Mouse (Mus musculus) neural tube, embryonic 11.5 days (tissue): ENCODE data around the gene Sult5a1. TPM values are rescaled to one million over a fixed set of nuclear protein-coding genes. Genes with fewer than 3 reads are reported as not detected.
"Not testable (repeated sequence)": the region's sequence is repeated elsewhere in the genome, so short reads cannot be mapped to it uniquely, and the experiment has no call there.

Source experiments
- ATAC-seq: fragments of 200-750 bp; cut with Nextera tagmentation; 2 replicates; pipeline ENCODE4 v1.8.0; 2017; ENCODE audit warnings: moderate number of reproducible peaks, mild to moderate bottlenecking, moderate TSS enrichment, moderate library complexity; ENCODE audit not compliant: insufficient read depth, low FRiP score, low TSS enrichment
- DNase-seq: peaks from one replicate; pipeline ENCODE4 v3.0.0-alpha.2; 2015; ENCODE audit warnings: low spot score
- H3K27ac ChIP-seq: fragments of 300-500 bp; sonication (generic); 2 replicates; pipeline ENCODE4 v1.5.1; 2014; ENCODE audit warnings: low read depth, mild to moderate bottlenecking, low read length
- H3K27me3 ChIP-seq: fragments of 300-500 bp; sonication (generic); 2 replicates; pipeline ENCODE4 v1.6.1; 2014; ENCODE audit warnings: mild to moderate bottlenecking, low read length, mixed read lengths; ENCODE audit not compliant: control insufficient read depth, insufficient read depth
- H3K36me3 ChIP-seq: fragments of 300-500 bp; sonication (generic); 2 replicates; pipeline ENCODE4 v1.6.1; 2014; ENCODE audit warnings: mild to moderate bottlenecking, low read length, moderate library complexity, mixed read lengths; ENCODE audit not compliant: control insufficient read depth, insufficient read depth
- H3K4me1 ChIP-seq: fragments of 300-500 bp; sonication (generic); 2 replicates; pipeline ENCODE4 v1.6.1; 2014; ENCODE audit warnings: low read length, mixed read lengths; ENCODE audit not compliant: control insufficient read depth, insufficient read depth
- H3K4me2 ChIP-seq: fragments of 300-500 bp; sonication (generic); 2 replicates; pipeline ENCODE4 v1.6.1; 2014; ENCODE audit warnings: low read depth, mild to moderate bottlenecking, moderate library complexity
- H3K4me3 ChIP-seq: fragments of 300-500 bp; sonication (generic); 2 replicates; pipeline ENCODE4 v1.5.1; 2014; ENCODE audit warnings: low read depth, low read length
- H3K9ac ChIP-seq: fragments of 300-500 bp; sonication (generic); 2 replicates; pipeline ENCODE4 v1.6.1; 2014; ENCODE audit warnings: mild to moderate bottlenecking, low read length
- H3K9me3 ChIP-seq: fragments of 300-500 bp; sonication (generic); 2 replicates; pipeline ENCODE4 v1.6.1; 2016; ENCODE audit warnings: low read length; ENCODE audit not compliant: control insufficient read depth
- WGBS: fragments of 180-500 bp; shearing (Covaris S2); extraction: QIAGEN DNeasy Blood & Tissue Kit; methylation state at CpG from one replicate; pipeline ENCODE4 v1.1.7; 2014; 5-methylcytosine and 5-hydroxymethylcytosine counted together
- polyA plus RNA-seq: library from polyadenylated mRNA; unstranded; fragments of >200 nt; fragmentation: Nextera tagmentation; extraction: Ambion mirVana; gene quantifications from 2 replicates; pipeline ENCODE4 v1.2.1, GENCODE M21; 2014

The Sult5a1 gene
- 2.3 and 5.6 TPM in 2 replicates for polyA plus RNA-seq

DNA sequence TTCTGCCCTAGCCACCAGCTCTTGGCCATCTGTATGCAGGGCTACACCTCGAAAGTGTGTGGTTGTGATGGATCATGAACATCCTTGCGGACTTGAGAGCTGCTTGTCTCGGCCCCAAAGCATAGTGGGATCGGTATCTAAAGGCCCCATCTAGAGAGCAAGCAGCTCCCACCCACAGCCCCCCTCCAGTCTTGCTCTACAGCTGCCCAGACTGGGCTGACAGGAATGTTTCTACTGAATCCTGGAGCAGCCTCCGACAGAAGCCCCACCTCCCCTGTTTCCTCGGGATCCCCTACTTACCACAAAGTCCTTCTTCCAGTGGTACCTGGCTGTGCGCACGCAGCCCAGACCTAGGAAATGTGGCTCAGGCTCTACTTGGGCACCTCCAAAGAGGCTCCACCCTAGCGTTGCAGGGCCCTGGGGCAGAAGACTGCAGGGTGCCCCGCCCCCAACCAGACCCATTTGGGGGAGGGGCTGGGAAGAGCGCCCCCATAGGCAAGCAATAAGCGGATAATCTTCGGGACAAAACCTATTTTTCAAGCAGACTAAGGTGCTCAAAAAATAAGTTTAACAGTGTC lies at the start of gene Sult5a1:
Sult5a1 (minus strand) TSS at position 428 of the 578 bp plus-strand sequence.
- Histone ChIP-seq H3K9ac (no peak within 1 kb of the TSS), H3K9me3 (no peaks in the 10 kb centered on the region), H3K27me3 (no peaks in the 10 kb centered on the region), H3K36me3 (no peaks in the 10 kb centered on the region), H3K4me3 (no peak within 1 kb of the TSS), H3K27ac (no peak within 1 kb of the TSS), H3K4me1 (no peaks in the 10 kb centered on the region), H3K4me2 (no peak within 1 kb of the TSS)
- ATAC-seq (no peak), DNase-seq (no peak)
- WGBS: 40% methylated on average over 13 of the region's 13 CpGs

DNA sequence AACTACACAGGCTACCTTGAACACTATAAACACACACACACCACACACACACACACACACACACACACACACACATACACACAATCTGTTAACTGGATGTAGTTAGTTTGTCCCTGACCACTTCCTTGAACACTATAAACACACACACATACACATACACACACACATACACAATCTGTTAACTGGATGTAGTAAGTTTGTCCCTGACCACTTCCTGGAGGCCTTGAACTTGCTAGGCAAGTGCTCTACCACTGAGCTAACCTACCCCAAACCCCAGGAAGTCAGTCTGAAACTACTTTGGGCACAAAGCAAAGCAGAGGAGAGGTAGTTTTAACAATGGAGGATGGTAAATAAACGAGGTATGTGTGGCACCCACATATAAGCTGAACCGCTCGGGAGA lies 45.5 kb upstream of the Sult5a1 start:
- H3K9ac ChIP-seq: no peak overlapping the region
- no peak for ATAC-seq
- no peaks in the 10 kb centered on the region for H3K27me3 ChIP-seq
- DNase-seq: no peak
- WGBS: 90% methylated on average over 3 of the region's 3 CpGs
- H3K4me1 ChIP-seq: no peaks in the 10 kb centered on the region
- no peak overlapping the region for H3K4me2 ChIP-seq
- no peak overlapping the region for H3K4me3 ChIP-seq
- no peaks in the 10 kb centered on the region for H3K9me3 ChIP-seq
- H3K36me3 ChIP-seq: peaks cover 8% of the 10 kb centered on the region
- H3K27ac ChIP-seq: no peak overlapping the region

DNA sequence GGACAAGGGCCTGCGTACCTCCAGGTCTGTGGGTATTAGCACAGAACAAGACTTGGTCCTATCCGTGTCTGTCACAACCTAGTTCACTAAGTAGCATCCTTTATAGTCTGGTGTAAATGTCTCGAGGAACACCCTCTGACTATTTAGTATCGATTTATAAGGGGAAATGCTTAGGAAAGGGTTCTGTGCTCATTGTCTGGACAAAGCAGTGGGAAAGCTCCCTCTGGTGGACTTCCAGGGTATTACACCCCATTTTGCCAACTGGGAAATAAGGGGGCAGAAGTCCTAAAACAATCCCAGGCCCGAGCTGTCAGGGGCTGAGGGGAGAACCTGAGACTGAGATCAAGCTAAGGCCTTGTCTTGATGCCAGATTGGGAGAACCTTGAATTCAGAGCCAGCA lies 44.2 kb upstream of the Sult5a1 start:
- no peak for ATAC-seq
- peaks cover 4% of the 10 kb centered on the region for H3K36me3 ChIP-seq
- peak; percentile 84 for DNase-seq
- 36% methylated on average over 5 of the region's 5 CpGs for WGBS
- H3K9ac ChIP-seq: peak overlapping the region; percentile 24; the same call in 1 of the 2 replicates
- no peaks in the 10 kb centered on the region for H3K4me1 ChIP-seq
- H3K4me2 ChIP-seq: no peak overlapping the region
- H3K9me3 ChIP-seq: no peaks in the 10 kb centered on the region
- H3K27me3 ChIP-seq: no peaks in the 10 kb centered on the region
- H3K4me3 ChIP-seq: no peak overlapping the region
- no peak overlapping the region for H3K27ac ChIP-seq

GRCm38 (mm10) chr8:123199864-123200263 lies 41.7 kb upstream of the Sult5a1 start:
- H3K4me1 ChIP-seq: no peaks in the 10 kb centered on the region
- H3K36me3 ChIP-seq: no peaks in the 10 kb centered on the region
- no peaks in the 10 kb centered on the region for H3K27me3 ChIP-seq
- H3K9ac ChIP-seq: no peak overlapping the region
- ATAC-seq (no peak), DNase-seq (no peak)
- H3K9me3 ChIP-seq: no peaks in the 10 kb centered on the region
- H3K4me2 ChIP-seq: no peak overlapping the region
- WGBS: 74% methylated on average over 14 of the region's 14 CpGs
- H3K4me3 ChIP-seq: no peak overlapping the region
- H3K27ac ChIP-seq: no peak overlapping the region

GRCm38 (mm10) chr8:123197016-123197415 lies 38.9 kb upstream of the Sult5a1 start:
- not testable (repeated sequence) for H3K27me3 ChIP-seq, H3K4me3 ChIP-seq, DNase-seq, H3K27ac ChIP-seq, ATAC-seq, H3K4me2 ChIP-seq, H3K36me3 ChIP-seq, H3K9ac ChIP-seq, H3K4me1 ChIP-seq, H3K9me3 ChIP-seq
- WGBS: 79% methylated on average over 5 of the region's 5 CpGs

DNA sequence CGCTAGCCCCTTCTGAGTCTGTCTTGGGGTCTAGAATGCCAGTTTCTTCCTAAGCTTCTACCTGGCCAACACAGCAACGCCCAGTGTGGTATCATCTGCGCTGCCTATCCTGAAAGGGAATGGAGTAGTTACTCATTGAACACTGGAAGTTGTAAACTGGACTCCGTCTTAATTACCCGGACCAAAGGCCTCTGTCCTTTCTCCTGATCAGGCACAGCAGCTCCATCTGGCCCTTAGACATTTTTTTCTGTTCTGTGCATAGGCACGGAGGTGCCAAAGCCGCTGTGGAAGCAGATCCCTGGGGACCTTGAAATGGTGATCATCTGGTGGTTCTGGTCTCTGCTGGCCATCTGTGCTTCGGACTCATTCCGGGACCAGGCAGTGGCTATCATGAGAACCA lies 35.7 kb upstream of the Sult5a1 start:
- Histone ChIP-seq H3K9me3 (no peaks in the 10 kb centered on the region), H3K4me3 (no peak overlapping the region), H3K36me3 (no peaks in the 10 kb centered on the region), H3K4me2 (no peak overlapping the region), H3K27ac (no peak overlapping the region), H3K27me3 (no peaks in the 10 kb centered on the region), H3K4me1 (no peaks in the 10 kb centered on the region), H3K9ac (no peak overlapping the region)
- 80% methylated on average over 9 of the region's 9 CpGs for WGBS
- DNase-seq (no peak), ATAC-seq (no peak)

DNA sequence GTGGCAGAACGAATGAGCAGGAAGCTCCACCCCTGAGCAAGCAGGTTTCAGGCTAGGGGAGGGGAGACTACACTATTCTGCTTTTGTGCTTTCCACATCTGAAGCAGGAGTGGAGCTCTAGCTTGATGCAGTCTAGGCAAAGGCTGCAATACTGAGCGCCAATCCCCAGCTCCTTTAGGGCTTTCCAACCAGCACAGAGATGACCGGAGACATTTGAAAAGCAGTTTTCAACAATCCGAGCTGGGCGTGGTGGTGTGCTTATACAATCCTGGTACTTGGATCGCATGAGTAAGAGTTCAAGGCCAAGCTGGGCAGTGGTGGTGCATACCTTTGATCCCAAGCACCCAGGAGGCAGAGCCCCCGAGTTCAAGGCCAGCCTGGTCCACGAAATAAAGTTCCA lies 33.8 kb upstream of the Sult5a1 start:
- WGBS: 62% methylated on average over 8 of the region's 8 CpGs
- no peak overlapping the region for H3K4me2 ChIP-seq
- DNase-seq (no peak), ATAC-seq (no peak)
- no peaks in the 10 kb centered on the region for H3K9me3 ChIP-seq
- H3K36me3 ChIP-seq: no peaks in the 10 kb centered on the region
- H3K9ac ChIP-seq: no peak overlapping the region
- no peaks in the 10 kb centered on the region for H3K27me3 ChIP-seq
- no peak overlapping the region for H3K27ac ChIP-seq
- no peaks in the 10 kb centered on the region for H3K4me1 ChIP-seq
- no peak overlapping the region for H3K4me3 ChIP-seq

DNA sequence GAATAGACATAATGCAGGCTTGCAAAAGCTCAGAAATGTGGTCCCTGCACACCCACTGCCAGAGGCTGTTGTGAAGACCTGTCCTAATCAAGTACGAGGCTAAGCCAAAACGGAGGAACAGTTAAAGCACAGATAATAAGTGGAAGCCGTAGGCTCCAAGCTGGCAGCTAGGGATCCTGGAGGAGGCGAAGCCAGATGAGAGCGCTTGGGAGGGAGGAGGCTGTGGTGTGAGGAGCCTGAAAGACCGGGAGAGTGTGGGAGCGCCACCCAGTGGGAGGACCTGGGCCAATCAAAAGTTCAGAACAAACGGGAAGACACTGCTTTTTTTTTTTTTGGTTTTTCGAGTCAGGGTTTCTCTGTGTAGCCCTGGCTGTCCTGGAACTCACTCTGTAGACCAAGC lies 32.6 kb upstream of the Sult5a1 start:
- Histone ChIP-seq H3K4me1 (peaks cover 4% of the 10 kb centered on the region; the same call in 1 of the 2 replicates), H3K9me3 (no peaks in the 10 kb centered on the region), H3K27ac (no peak overlapping the region), H3K36me3 (no peaks in the 10 kb centered on the region), H3K4me3 (no peak overlapping the region), H3K4me2 (0 out of 2 replicates have a peak overlapping the region, but pooled peaks have one; percentile 3), H3K27me3 (no peaks in the 10 kb centered on the region), H3K9ac (no peak overlapping the region)
- DNase-seq (peak; percentile 85), ATAC-seq (no peak)
- WGBS: 4% methylated on average over 9 of the region's 9 CpGs

DNA sequence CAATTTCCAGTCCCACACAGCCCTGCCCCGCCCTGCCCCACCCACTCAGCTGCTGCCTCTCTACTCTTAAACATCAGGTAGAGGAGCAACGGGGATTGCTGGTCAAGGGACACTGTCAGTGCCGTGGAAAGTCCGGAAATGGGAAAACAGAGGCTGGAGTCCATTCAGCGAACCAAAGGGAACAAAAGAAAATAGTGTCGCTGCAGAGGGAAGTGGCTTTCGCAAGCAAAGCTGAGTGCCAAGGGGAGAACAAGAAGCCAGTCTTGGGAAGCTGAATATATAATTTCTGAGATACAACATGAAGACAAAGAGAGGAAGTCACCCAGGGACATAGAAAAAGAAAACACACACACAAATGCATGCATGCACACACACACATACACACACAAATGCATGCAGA lies 30.7 kb upstream of the Sult5a1 start:
- no peak overlapping the region for H3K9ac ChIP-seq
- H3K9me3 ChIP-seq: no peaks in the 10 kb centered on the region
- no peaks in the 10 kb centered on the region for H3K27me3 ChIP-seq
- no peak overlapping the region for H3K27ac ChIP-seq
- H3K4me2 ChIP-seq: no peak overlapping the region
- H3K4me3 ChIP-seq: no peak overlapping the region
- DNase-seq (no peak), ATAC-seq (no peak)
- WGBS: 77% methylated on average over 7 of the region's 7 CpGs
- H3K36me3 ChIP-seq: no peaks in the 10 kb centered on the region
- peaks cover 4% of the 10 kb centered on the region; the same call in 1 of the 2 replicates for H3K4me1 ChIP-seq
